Mouse (Mus musculus) stomach, postnatal 0 days (tissue): ENCODE measurements around the gene Gskip. TPM values are rescaled to one million over a fixed set of nuclear protein-coding genes. Genes with fewer than 3 reads are reported as not detected.

Experiments used
- ATAC-seq: fragments of 200-750 bp; cut with Nextera tagmentation; 2 replicates; pipeline ENCODE4 v1.8.0; 2017; ENCODE audit not compliant: low FRiP score, low TSS enrichment
- DNase-seq: peaks from one replicate; pipeline ENCODE4 v3.0.0-alpha.2; 2016; ENCODE audit warnings: low spot score
- H3K27ac ChIP-seq: fragments of 300-500 bp; sonication (generic); replicated peaks from 2 replicates; pipeline ENCODE4 v1.5.1; 2014; ENCODE audit warnings: mild to moderate bottlenecking, control low read depth
- H3K27me3 ChIP-seq: fragments of 300-500 bp; sonication (generic); 2 replicates; pipeline ENCODE4 v1.6.1; 2014; ENCODE audit warnings: low read length; ENCODE audit not compliant: control insufficient read depth, insufficient read depth
- H3K36me3 ChIP-seq: fragments of 300-500 bp; sonication (generic); 2 replicates; pipeline ENCODE4 v1.6.1; 2014; ENCODE audit warnings: low read length, mixed read lengths; ENCODE audit not compliant: control insufficient read depth, insufficient read depth
- H3K4me1 ChIP-seq: fragments of 300-500 bp; sonication (generic); replicated peaks from 2 replicates; pipeline ENCODE4 v1.6.1; 2014; ENCODE audit warnings: antibody characterized with exemption; ENCODE audit not compliant: control insufficient read depth, insufficient read depth
- H3K4me2 ChIP-seq: fragments of 300-500 bp; sonication (generic); replicated peaks from 2 replicates; pipeline ENCODE4 v1.6.1; 2014; ENCODE audit warnings: low read depth, mild to moderate bottlenecking, control low read depth, moderate library complexity
- H3K4me3 ChIP-seq: fragments of 300-500 bp; sonication (generic); 2 replicates; pipeline ENCODE4 v1.5.1; 2014; ENCODE audit warnings: low read depth, low read length, control low read depth
- H3K9ac ChIP-seq: fragments of 300-500 bp; sonication (generic); 2 replicates; pipeline ENCODE4 v1.6.1; 2014; ENCODE audit warnings: mild to moderate bottlenecking, low read length, control low read depth, mixed read lengths
- H3K9me3 ChIP-seq: fragments of 300-500 bp; sonication (generic); 2 replicates; pipeline ENCODE4 v1.6.1; 2016; ENCODE audit warnings: low read length; ENCODE audit not compliant: control insufficient read depth
- CTCF ChIP-seq: IDR thresholded peaks from 2 replicates; pipeline ENCODE4 v1.5.1; 2016; ENCODE audit warnings: antibody characterized with exemption, low read depth, mild to moderate bottlenecking, moderate library complexity
- EP300 ChIP-seq: optimal IDR thresholded peaks from 2 replicates; pipeline ENCODE3; 2016; ENCODE audit warnings: antibody characterized with exemption
- WGBS: fragments of 180-500 bp; shearing (Covaris S2); extraction: QIAGEN DNeasy Blood & Tissue Kit; methylation state at CpG from one replicate; pipeline ENCODE4 v1.1.7; 2014; 5-methylcytosine and 5-hydroxymethylcytosine counted together
- polyA plus RNA-seq: library from polyadenylated mRNA; unstranded; fragments of >200 nt; fragmentation: Nextera tagmentation; extraction: Ambion mirVana; gene quantifications from 2 replicates; pipeline ENCODE4 v1.2.1, GENCODE M21; 2015

The Gskip gene
- polyA plus RNA-seq, 1 experiment from 2014 or later, result 31.6 TPM

DNA sequence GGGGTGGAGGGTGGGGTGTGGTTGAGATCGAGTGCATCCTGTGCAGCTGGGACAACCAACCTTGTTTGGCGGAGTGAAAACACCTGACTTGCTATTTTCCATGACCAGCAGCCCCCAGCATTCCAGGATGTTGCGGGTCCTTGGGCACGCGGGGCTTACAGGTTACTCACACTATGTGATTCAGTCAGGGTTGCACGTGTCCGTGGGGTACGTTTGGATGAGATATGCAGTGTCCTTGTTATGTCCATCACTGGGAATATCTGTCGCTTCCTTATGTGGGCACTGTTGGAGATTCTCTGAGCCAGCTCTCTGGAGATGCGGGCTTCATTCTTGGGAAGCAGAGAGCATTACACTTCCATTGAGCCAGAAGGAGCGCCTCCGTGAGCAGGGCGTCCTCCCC, 41.1 kb downstream of the Gskip start:
- H3K36me3 ChIP-seq, result no peaks in the 10 kb centered on the region

DNA sequence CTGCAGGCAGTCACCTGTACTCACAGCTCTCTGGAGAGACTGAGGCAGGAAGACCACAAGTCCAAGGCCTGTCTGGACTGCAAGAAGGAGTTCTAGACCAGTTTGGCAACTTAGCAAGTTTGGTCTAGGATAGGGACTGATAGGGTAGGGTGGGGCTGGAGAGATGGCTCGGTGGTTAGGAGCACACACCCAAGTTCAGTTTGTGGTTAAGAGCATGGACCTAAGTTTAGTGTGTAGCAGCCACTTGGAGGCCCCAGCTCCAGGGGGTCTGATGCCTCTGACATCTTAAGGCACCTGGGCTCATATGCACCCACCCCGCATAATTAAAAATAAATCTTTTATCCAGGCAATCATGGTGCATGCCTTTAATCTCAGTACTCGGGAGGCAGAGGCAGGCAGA, 42.6 kb downstream of the Gskip start:
- DNase-seq (no peak), ATAC-seq (no peak)
- H3K27me3 ChIP-seq, result no peaks in the 10 kb centered on the region
- no peaks in the 10 kb centered on the region for H3K4me1 ChIP-seq
- H3K9ac ChIP-seq, result no peak overlapping the region
- H3K27ac ChIP-seq, result no peak overlapping the region
- no peak overlapping the region for H3K4me3 ChIP-seq
- no peak for TF ChIP-seq CTCF
- TF ChIP-seq EP300, result no peak
- H3K4me2 ChIP-seq, result no peak overlapping the region
- WGBS, result 82% methylated on average over 3 of the region's 3 CpGs
- no peaks in the 10 kb centered on the region for H3K36me3 ChIP-seq
- H3K9me3 ChIP-seq, result no peaks in the 10 kb centered on the region

More for the DNA sequence above, 41.1 kb downstream of the Gskip start:
- WGBS, result 75% methylated on average over 13 of the region's 13 CpGs
- H3K4me3 ChIP-seq, result no peak overlapping the region
- H3K27ac ChIP-seq, result no peak overlapping the region
- no peak for DNase-seq
- H3K4me2 ChIP-seq, result no peak overlapping the region
- no peak for TF ChIP-seq EP300
- H3K4me1 ChIP-seq, result no peaks in the 10 kb centered on the region
- H3K27me3 ChIP-seq, result no peaks in the 10 kb centered on the region
- H3K9ac ChIP-seq, result no peak overlapping the region
- ATAC-seq, result no peak
- H3K9me3 ChIP-seq, result no peaks in the 10 kb centered on the region

DNA sequence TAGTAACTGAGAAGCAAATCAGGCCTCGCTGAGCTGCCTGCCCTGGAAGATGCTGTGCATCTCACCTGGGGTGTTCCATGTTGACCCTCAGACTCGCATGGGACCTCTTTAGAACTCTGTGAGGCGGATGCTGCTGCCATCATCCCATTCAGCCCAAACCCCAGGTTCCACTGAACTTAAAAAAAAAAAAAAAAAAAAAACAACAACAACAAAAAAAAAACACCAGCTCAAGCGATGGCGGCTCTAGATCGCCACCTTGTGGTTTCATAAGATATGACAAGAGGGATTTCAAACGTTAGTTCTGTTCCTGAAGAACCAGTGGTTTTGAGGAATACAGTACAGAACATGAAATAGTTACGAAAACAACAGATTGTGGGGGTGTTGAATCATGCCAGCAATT, 43.3 kb downstream of the Gskip start:
- no peaks in the 10 kb centered on the region for H3K27me3 ChIP-seq
- H3K36me3 ChIP-seq, result no peaks in the 10 kb centered on the region
- no peak for DNase-seq
- ATAC-seq, result no peak
- no peaks in the 10 kb centered on the region for H3K9me3 ChIP-seq
- H3K9ac ChIP-seq, result no peak overlapping the region
- 32% methylated on average over 8 of the region's 8 CpGs for WGBS
- no peak overlapping the region for H3K4me3 ChIP-seq
- no peak overlapping the region for H3K4me2 ChIP-seq
- no peak for TF ChIP-seq EP300
- peak; percentile 78 for TF ChIP-seq CTCF
- no peak overlapping the region for H3K27ac ChIP-seq
- no peaks in the 10 kb centered on the region for H3K4me1 ChIP-seq

DNA sequence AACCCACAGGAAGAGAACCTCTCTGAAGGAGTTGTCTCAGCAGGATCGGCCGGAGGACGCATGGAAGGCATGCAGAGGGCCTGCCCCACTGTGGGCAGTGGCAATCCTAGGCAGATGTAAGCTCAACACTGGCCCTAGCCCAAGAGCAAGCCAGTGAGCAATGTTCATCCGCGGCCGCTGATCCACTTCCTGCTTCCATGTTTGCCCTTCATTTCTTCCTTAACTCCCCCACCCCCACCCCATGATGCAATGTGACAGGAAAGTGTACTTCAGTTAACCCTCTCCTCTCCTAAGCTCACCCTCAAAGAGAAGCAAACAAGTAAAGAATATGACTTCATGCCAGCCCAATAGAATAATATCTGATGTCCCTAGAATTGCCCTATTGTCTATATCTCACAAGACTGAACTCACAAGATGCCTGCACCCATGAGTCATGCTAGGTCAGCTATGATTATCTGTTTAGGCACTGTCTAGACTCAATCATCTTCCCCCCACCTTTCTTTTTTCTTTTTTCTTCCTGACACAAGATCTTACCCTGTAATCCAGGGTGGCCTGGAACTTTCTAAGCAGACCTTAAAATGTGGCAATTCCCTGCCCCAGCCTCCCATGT, 46.3 kb downstream of the Gskip start:
- Histone ChIP-seq H3K4me1 (no peaks in the 10 kb centered on the region), H3K4me2 (no peak overlapping the region), H3K27me3 (no peaks in the 10 kb centered on the region), H3K9me3 (no peaks in the 10 kb centered on the region), H3K4me3 (no peak overlapping the region), H3K27ac (no peak overlapping the region), H3K36me3 (no peaks in the 10 kb centered on the region), H3K9ac (no peak overlapping the region)
- peak; percentile 39; the same call in 1 of the 2 replicates for ATAC-seq
- DNase-seq, result no peak
- 66% methylated on average over 6 of the region's 6 CpGs for WGBS
- no peak for TF ChIP-seq EP300
- TF ChIP-seq CTCF, result no peak

DNA sequence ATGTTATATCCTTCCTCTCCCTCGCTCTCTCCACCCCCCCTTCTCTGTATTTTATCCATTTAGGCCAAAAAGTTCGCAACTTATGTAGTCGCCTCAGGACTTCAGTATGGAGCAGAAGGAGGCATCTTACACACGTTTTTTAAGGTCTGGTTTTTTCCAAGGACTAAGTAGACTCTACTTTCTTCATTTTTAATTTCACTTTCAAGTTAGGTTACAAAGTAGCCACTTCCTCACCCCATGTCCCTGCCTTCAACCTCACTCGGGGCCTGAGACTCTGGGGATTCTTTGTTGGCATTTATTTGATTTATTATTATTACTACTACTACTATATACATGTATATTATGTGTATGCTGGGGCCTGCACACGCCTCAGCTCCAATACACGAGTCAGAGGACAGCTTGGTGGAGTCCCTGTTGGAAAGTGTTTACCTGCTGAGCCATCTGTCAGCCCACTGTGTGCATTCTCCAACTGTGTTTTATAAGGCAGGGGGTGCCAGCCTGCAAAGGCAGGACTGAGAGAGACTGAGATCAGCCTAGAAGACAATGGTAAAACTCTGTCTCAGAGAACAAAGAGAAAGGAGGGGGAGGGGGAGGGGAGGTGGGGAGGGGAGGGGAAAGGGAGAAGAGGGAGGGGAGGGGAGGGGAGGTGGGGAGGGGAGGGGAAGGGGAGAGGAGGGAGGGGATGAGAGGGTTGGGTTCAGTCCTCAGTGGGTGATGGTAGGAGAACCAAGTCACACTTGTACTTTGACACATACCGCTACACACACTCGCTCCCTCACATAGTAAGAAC, 48.9 kb downstream of the Gskip start:
- DNase-seq (no peak), ATAC-seq (no peak)
- H3K4me2 ChIP-seq, result no peak overlapping the region
- H3K4me3 ChIP-seq, result no peak overlapping the region
- H3K4me1 ChIP-seq, result no peaks in the 10 kb centered on the region
- H3K9ac ChIP-seq, result no peak overlapping the region
- no peak for TF ChIP-seq EP300
- no peak for TF ChIP-seq CTCF
- no peak overlapping the region for H3K27ac ChIP-seq
- no peaks in the 10 kb centered on the region for H3K27me3 ChIP-seq
- 63% methylated on average over 9 of the region's 9 CpGs for WGBS
- H3K9me3 ChIP-seq, result no peaks in the 10 kb centered on the region
- no peaks in the 10 kb centered on the region for H3K36me3 ChIP-seq

DNA sequence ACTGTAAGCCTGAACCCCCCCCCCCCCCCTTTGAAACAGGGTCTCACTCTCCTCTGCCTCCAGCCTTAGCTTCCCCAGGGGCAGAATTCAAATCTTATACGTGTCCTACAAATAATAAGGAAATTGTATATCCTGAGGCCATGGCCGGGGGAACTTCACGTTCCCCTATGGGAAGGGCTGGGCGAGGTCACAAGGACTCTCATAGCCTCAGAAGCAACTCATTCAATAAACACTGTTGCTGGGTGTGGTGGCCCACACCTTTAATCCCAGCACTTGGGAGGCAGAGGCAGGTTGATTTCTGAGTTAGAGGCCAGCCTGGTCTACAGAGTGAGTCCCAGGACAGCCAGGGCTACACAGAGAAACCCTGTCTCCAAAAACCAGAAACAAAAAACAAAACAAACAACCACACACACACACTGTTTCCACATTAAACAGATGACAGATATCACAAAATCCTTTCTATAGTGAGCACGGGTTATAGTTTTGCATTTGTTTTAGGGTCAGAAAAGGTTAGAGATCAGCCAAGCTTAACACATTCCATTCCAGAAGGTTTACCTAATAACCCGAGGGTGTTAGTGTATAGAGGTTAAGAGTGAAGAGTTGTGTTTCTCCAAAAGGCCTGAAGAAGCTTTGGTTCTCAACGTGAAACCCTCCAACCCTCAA, 50.7 kb downstream of the Gskip start:
- Histone ChIP-seq H3K27me3 (no peaks in the 10 kb centered on the region), H3K9ac (no peak overlapping the region), H3K27ac (no peak overlapping the region), H3K4me3 (no peak overlapping the region), H3K9me3 (no peaks in the 10 kb centered on the region), H3K4me1 (no peaks in the 10 kb centered on the region), H3K36me3 (no peaks in the 10 kb centered on the region), H3K4me2 (no peak overlapping the region)
- no peak for TF ChIP-seq EP300
- no peak for TF ChIP-seq CTCF
- ATAC-seq, result no peak
- no peak for DNase-seq
- 56% methylated on average over 7 of the region's 7 CpGs for WGBS
